Mouse (Mus musculus) liver, embryonic 15.5 days (tissue): ENCODE results near the gene Prelp. TPM values are rescaled to one million over a fixed set of nuclear protein-coding genes. Genes with fewer than 3 reads are reported as not detected.

Experiments
- ATAC-seq: fragments of 200-750 bp; cut with Nextera tagmentation; 2 replicates; pipeline ENCODE4 v1.8.0; 2017; ENCODE audit warnings: moderate number of reproducible peaks, mild to moderate bottlenecking, moderate library complexity; ENCODE audit not compliant: insufficient read depth
- H3K27ac ChIP-seq: fragments of 300-500 bp; sonication (generic); replicated peaks from 2 replicates; pipeline ENCODE4 v1.5.1; 2015; ENCODE audit warnings: mild to moderate bottlenecking, inconsistent platforms
- H3K27me3 ChIP-seq: fragments of 300-500 bp; sonication (generic); 2 replicates; pipeline ENCODE4 v1.6.1; 2015; ENCODE audit warnings: mild to moderate bottlenecking, inconsistent platforms
- H3K36me3 ChIP-seq: fragments of 300-500 bp; sonication (generic); replicated peaks from 2 replicates; pipeline ENCODE4 v1.6.1; 2015; ENCODE audit warnings: moderate library complexity, mild to moderate bottlenecking, inconsistent platforms
- H3K4me1 ChIP-seq: fragments of 300-500 bp; sonication (generic); replicated peaks from 2 replicates; pipeline ENCODE4 v1.6.1; 2015; ENCODE audit warnings: inconsistent platforms
- H3K4me2 ChIP-seq: fragments of 300-500 bp; sonication (generic); 2 replicates; pipeline ENCODE4 v1.6.1; 2015; ENCODE audit warnings: moderate library complexity, mild to moderate bottlenecking, inconsistent platforms
- H3K4me3 ChIP-seq: fragments of 300-500 bp; sonication (generic); replicated peaks from 2 replicates; pipeline ENCODE4 v1.5.1; 2015; ENCODE audit warnings: mild to moderate bottlenecking, inconsistent platforms
- H3K9ac ChIP-seq: fragments of 300-500 bp; sonication (generic); 2 replicates; pipeline ENCODE4 v1.6.1; 2015; ENCODE audit warnings: moderate library complexity, mild to moderate bottlenecking, inconsistent platforms
- H3K9me3 ChIP-seq: fragments of 300-500 bp; sonication (generic); replicated peaks from 2 replicates; pipeline ENCODE4 v1.6.1; 2016; ENCODE audit warnings: inconsistent platforms
- WGBS: fragments of 180-500 bp; shearing (Covaris S2); methylation state at CpG from one replicate; pipeline ENCODE4 v1.1.7; 2015; ENCODE audit warnings: mixed read lengths; ENCODE audit not compliant: insufficient replicate concordance; 5-methylcytosine and 5-hydroxymethylcytosine counted together
- polyA plus RNA-seq: library from polyadenylated mRNA; unstranded; fragments of >200 nt; fragmentation: Nextera tagmentation; extraction: Ambion mirVana; gene quantifications from 2 replicates; pipeline ENCODE4 v1.2.1, GENCODE M21; 2015

Prelp gene
- polyA plus RNA-seq, 1 experiment from 2014 or later = 3.5 TPM

GRCm38 (mm10) chr1:133891489-133891888 is 29.7 kb downstream of the Prelp start:
- no peaks in the 10 kb centered on the region for H3K9me3 ChIP-seq
- no peak overlapping the region for H3K4me3 ChIP-seq
- no peak for ATAC-seq
- peaks cover 94% of the 10 kb centered on the region for H3K4me1 ChIP-seq
- peak overlapping the region; percentile 62; the same call in 1 of the 2 replicates for H3K27ac ChIP-seq
- 16% methylated on average over 5 of the region's 5 CpGs for WGBS
- no peaks in the 10 kb centered on the region for H3K27me3 ChIP-seq
- H3K9ac ChIP-seq = peak overlapping the region; percentile 28; the same call in 1 of the 2 replicates
- 0 out of 2 replicates have a peak overlapping the region, but pooled peaks have one; percentile 71 for H3K4me2 ChIP-seq
- H3K36me3 ChIP-seq = no peaks in the 10 kb centered on the region

DNA sequence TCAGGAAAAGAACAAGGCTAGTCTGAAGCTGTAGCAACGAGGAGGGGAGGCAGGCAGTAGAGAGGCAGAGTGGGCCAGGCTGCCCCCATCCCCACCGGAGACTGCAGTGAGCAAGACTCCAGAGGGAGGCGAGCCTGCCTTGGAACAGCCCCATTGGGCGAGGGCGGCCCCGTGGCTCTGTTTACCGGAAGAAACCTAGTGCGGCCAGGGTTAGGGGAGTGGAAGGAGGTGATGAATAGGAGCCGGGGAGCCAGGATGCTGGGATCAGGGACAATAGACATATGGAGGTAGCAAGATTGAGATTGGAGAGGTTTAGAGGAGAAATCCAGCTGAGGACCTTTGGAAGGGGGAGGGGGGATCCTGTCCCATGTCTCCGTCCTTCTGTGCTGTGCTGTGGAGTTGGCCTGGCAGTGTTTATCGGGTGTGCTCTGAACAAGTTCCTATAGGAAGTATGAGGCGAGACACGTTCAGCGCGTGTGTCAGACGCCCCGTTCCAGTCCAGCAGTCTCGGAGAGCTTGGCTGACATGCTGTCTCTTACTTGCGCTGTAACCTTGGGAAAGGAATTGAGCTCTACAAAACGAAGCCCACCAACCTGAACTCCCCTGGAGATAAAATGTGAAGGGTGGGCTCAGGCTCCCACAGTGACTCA is 31.1 kb downstream of the Prelp start:
- 17% methylated on average over 20 of the region's 20 CpGs for WGBS
- Histone ChIP-seq H3K4me3 (peak overlapping the region; percentile 40), H3K36me3 (no peaks in the 10 kb centered on the region), H3K9ac (peak overlapping the region; percentile 56), H3K4me1 (peaks cover 94% of the 10 kb centered on the region), H3K27me3 (no peaks in the 10 kb centered on the region), H3K27ac (peak overlapping the region; percentile 70), H3K4me2 (peak overlapping the region; percentile 71), H3K9me3 (no peaks in the 10 kb centered on the region)
- ATAC-seq = peak; percentile 54

DNA sequence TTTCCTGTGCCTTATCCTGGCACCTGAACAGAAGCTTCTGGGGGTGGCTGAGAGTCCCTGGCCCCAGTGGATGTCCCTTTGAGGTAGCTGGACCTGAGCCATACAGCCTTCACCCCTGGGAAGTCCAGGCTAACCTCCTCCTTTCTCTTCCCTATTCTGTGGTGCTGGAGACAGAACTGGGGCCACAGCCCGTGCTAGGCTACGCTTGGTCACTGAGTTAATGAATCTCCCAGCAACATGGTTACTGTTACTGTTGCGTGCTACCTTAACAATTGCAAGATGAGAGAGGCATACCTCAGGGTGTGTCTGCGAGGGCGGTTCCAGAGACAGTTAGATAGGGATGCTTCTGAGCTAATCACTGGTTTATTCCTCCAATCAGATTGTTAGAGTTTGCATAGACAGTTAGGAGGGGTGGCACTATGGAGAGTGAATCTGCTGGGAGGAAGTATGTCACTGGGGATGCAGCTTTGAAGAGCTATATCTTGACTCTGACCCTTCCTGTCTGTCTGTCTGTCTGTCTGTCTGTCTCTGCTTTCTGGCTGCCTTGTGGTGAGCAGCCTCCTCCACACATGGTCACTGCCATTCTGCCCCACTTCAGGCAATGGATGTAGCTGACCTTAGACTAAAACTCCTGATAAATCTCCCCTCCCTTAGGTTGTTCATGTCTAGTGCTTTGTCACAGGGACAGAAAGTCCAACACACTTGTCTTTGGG is 33.5 kb downstream of the Prelp start:
- H3K4me3 ChIP-seq = no peak overlapping the region
- WGBS = 23% methylated on average over 5 of the region's 5 CpGs
- H3K36me3 ChIP-seq = no peaks in the 10 kb centered on the region
- H3K27me3 ChIP-seq = no peaks in the 10 kb centered on the region
- 0 out of 2 replicates have a peak overlapping the region, but pooled peaks have one; percentile 18 for H3K9ac ChIP-seq
- peaks cover 96% of the 10 kb centered on the region for H3K4me1 ChIP-seq
- no peaks in the 10 kb centered on the region for H3K9me3 ChIP-seq
- H3K4me2 ChIP-seq = peak overlapping the region; percentile 46
- ATAC-seq = peak; percentile 47
- peak overlapping the region; percentile 39; the same call in 1 of the 2 replicates for H3K27ac ChIP-seq

DNA sequence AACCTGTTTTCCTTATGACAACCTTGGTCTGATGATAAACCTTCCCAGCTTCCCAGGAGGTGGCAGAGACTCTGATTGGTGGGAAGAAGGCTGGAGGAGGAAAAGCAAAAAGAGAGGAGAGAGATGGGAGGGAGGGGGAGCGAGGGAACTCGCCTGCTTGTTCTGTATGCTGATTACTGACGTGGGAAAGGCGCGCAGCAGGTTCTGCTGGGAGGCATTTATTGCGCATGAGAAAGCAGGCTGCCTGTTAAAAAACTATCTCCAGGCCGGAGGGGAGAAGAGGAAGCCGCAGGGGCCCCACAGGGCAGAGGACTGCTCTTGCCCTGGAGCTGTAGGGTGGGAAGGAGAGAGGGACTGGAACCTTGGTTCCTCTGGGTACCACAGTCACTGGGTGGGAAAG is 34.2 kb downstream of the Prelp start:
- H3K27ac ChIP-seq = peak overlapping the region; percentile 39; the same call in 1 of the 2 replicates

DNA sequence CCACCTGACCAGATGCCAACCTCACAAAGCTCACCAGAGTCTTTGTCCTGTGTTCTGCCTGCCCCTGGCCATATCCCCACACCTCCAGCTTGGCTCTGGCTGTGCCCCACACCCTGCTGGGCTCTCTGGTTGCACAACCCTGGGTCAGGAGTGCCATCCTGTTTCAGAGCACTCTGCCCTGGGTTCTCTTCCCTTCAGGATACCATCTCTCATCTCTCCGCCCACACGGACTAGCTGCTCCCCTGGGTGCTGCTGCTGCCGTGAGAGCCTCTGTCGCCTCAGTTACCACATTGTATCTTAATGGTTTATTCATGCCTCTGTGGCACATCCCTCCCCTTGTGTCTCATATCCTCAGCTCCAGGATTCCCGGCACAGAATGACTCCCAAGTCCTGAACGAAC is 34.8 kb downstream of the Prelp start:
- no peaks in the 10 kb centered on the region for H3K36me3 ChIP-seq
- H3K9me3 ChIP-seq = no peaks in the 10 kb centered on the region
- no peak for ATAC-seq
- no peak overlapping the region for H3K4me3 ChIP-seq
- H3K4me1 ChIP-seq = peaks cover 93% of the 10 kb centered on the region
- peak overlapping the region; percentile 42; the same call in 1 of the 2 replicates for H3K9ac ChIP-seq
- no peaks in the 10 kb centered on the region for H3K27me3 ChIP-seq
- 38% methylated on average over 6 of the region's 6 CpGs for WGBS
- H3K4me2 ChIP-seq = peak overlapping the region; percentile 46
- H3K27ac ChIP-seq = peak overlapping the region; percentile 51

More for the DNA sequence above, 34.2 kb downstream of the Prelp start:
- Histone ChIP-seq H3K9ac (0 out of 2 replicates have a peak overlapping the region, but pooled peaks have one; percentile 18), H3K9me3 (no peaks in the 10 kb centered on the region), H3K4me1 (peaks cover 94% of the 10 kb centered on the region), H3K4me2 (peak overlapping the region; percentile 46), H3K36me3 (no peaks in the 10 kb centered on the region), H3K27me3 (no peaks in the 10 kb centered on the region), H3K4me3 (no peak overlapping the region)
- ATAC-seq = no peak
- 3% methylated on average over 8 of the region's 8 CpGs for WGBS

GRCm38 (mm10) chr1:133885811-133886210 is 35.4 kb downstream of the Prelp start:
- H3K4me2 ChIP-seq = peak overlapping the region; percentile 46
- H3K4me1 ChIP-seq = peaks cover 92% of the 10 kb centered on the region
- peak overlapping the region; percentile 42; the same call in 1 of the 2 replicates for H3K9ac ChIP-seq
- no peaks in the 10 kb centered on the region for H3K27me3 ChIP-seq
- H3K9me3 ChIP-seq = no peaks in the 10 kb centered on the region
- ATAC-seq = peak; percentile 57
- no peak overlapping the region for H3K4me3 ChIP-seq
- H3K36me3 ChIP-seq = no peaks in the 10 kb centered on the region
- H3K27ac ChIP-seq = peak overlapping the region; percentile 51; the same call in 1 of the 2 replicates
- WGBS = 43% methylated on average over 7 of the region's 7 CpGs

DNA sequence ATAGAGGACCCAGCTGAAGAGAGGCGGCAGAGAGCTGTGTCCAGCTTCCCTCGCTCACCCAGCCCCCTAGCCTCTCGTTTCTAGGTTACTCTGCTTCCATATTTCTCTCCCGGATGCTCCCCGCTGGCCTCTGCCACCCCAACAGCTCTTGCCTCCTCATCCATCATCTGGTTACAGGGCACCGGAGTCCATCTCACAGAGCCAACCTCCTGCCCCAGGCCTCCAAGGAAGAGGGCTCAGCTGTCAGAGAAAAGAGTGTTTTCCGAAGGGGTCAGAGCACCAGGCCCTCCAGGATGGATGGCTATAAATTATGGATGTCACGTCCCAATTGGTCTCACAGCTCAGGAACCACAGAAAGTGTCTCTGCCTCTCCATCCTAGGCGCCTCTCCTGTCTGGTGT is 36.5 kb downstream of the Prelp start:
- Histone ChIP-seq H3K9ac (no peak overlapping the region), H3K4me3 (no peak overlapping the region), H3K4me1 (peaks cover 85% of the 10 kb centered on the region), H3K36me3 (no peaks in the 10 kb centered on the region), H3K27me3 (no peaks in the 10 kb centered on the region), H3K27ac (no peak overlapping the region), H3K4me2 (no peak overlapping the region), H3K9me3 (no peaks in the 10 kb centered on the region)
- no peak for ATAC-seq
- 83% methylated on average over 9 of the region's 9 CpGs for WGBS

DNA sequence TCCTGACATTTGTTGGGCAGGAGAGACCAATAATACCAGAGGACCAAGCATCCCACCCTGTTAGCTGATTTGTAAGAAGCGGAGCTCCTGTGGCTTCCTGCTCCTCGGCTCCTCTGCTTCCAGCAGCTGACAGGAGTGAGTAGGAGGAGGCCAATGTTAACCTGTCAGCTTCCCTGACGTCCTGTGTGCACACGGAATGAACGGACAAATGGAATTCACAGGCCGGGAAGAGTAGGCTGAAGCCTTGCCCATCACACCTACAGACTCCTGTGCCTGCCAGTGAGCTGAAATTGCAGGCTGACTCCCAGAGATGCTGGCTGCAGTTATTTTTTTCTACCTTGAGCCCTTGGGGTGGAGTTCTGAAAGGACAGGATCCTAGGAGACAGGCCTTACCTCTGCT is 37.1 kb downstream of the Prelp start:
- H3K27ac ChIP-seq = 0 out of 2 replicates have a peak overlapping the region, but pooled peaks have one; percentile 11
- no peaks in the 10 kb centered on the region for H3K27me3 ChIP-seq
- H3K9me3 ChIP-seq = no peaks in the 10 kb centered on the region
- no peak overlapping the region for H3K4me2 ChIP-seq
- peaks cover 80% of the 10 kb centered on the region for H3K4me1 ChIP-seq
- WGBS = 75% methylated on average over 6 of the region's 6 CpGs
- H3K4me3 ChIP-seq = no peak overlapping the region
- H3K9ac ChIP-seq = no peak overlapping the region
- H3K36me3 ChIP-seq = no peaks in the 10 kb centered on the region
- no peak for ATAC-seq

- peak; percentile 51 for ATAC-seq
- Histone ChIP-seq H3K4me3 (no peak overlapping the region), H3K27ac (peak overlapping the region; percentile 67), H3K4me2 (no peak overlapping the region), H3K9me3 (no peaks in the 10 kb centered on the region), H3K27me3 (no peaks in the 10 kb centered on the region), H3K4me1 (peaks cover 77% of the 10 kb centered on the region), H3K9ac (no peak overlapping the region), H3K36me3 (no peaks in the 10 kb centered on the region)
- 57% methylated on average over 11 of the region's 11 CpGs for WGBS
Measured at GRCm38 (mm10) chr1:133882283-133883217, 38.7 kb downstream of the Prelp start.

- Histone ChIP-seq H3K27ac (peak overlapping the region; percentile 51), H3K27me3 (no peaks in the 10 kb centered on the region), H3K4me3 (no peak overlapping the region), H3K9me3 (no peaks in the 10 kb centered on the region), H3K4me1 (peaks cover 69% of the 10 kb centered on the region), H3K9ac (no peak overlapping the region), H3K36me3 (no peaks in the 10 kb centered on the region), H3K4me2 (no peak overlapping the region)
- ATAC-seq = no peak
- 70% methylated on average over 6 of the region's 6 CpGs for WGBS
Measured at GRCm38 (mm10) chr1:133881813-133882212, 39.4 kb downstream of the Prelp start.
